Mouse (Mus musculus): Measurements from ENCODE around the gene Asb15. TPM values are rescaled to one million over a fixed set of nuclear protein-coding genes. Genes with fewer than 3 reads are reported as not detected.

Gene Asb15
- polyA plus RNA-seq, 1 experiment from 2014 or later: 0.11 TPM

DNA sequence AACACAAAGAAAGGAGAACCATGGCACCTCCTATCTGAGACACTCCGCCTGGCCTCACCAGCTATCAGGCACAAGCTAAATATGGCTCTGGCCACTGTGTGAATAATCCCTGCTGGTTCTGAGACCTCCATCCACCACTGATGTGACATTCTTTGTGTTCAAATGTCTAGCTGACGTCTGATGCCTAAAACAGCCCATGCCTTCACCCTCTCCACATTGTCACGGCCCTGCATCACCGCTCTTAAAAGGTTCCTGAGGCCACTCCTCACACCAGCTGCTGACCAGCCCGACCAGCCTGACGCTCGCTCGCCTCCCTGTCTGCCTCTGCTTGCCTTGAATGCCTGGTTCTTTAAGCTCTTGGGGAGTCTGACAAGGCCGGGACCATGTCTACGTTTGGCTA lies 69.6 kb downstream of the Asb15 start, which contains the start of gene Lmod2:
Gene Lmod2, plus strand, starts transcription at position 263 of the 400 bp plus-strand sequence.
- peak; percentile 87 for ATAC-seq (replicated peaks; ENCODE audit: insufficient number of reproducible peaks, low FRiP score, low TSS enrichment)
- peak within 1 kb of the TSS; percentile 96 for H3K27ac ChIP-seq (ENCODE audit: low read depth, low read length)
- peak within 1 kb of the TSS; percentile 77 for H3K9ac ChIP-seq (ENCODE audit: low read depth, low read length)
- H3K36me3 ChIP-seq (ENCODE audit: control insufficient read depth, insufficient read depth, low read length): no peaks in the 10 kb centered on the region
- H3K4me2 ChIP-seq: peak within 1 kb of the TSS; percentile 65
- H3K4me3 ChIP-seq (ENCODE audit: low read depth, low read length): peak within 1 kb of the TSS; percentile 48
- peaks cover 20% of the 10 kb centered on the region for H3K4me1 ChIP-seq (ENCODE audit: control insufficient read depth, insufficient read depth, low read length)
- WGBS (ENCODE audit: insufficient replicate concordance): 32% methylated on average over 10 of the region's 10 CpGs
- H3K27me3 ChIP-seq (ENCODE audit: control insufficient read depth, insufficient read depth, low read length): no peaks in the 10 kb centered on the region
- no peaks in the 10 kb centered on the region for H3K9me3 ChIP-seq (replicated peaks; ENCODE audit: control insufficient read depth, low read length)

DNA sequence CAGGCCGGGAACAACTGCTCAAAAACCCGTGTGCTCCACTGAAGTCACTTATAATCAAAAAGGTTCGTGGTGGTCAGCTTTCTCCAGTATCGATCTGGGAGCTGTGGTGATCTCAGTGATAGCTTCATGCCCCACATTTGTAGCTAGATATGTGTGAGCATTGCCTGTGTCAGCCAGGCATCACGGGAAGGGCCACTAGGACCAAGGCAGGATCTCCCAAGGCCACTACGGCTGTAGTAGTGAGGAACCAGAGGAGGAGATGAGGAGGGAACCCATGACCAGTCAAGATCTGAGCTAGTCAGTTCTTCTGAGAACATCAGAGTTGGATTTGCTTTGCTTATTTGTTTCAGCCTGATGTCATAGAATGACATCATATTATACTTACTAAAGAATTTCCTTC lies 71.2 kb downstream of the Asb15 start:
- Histone ChIP-seq H3K4me1 (ENCODE audit: control insufficient read depth, insufficient read depth, low read length) (peaks cover 20% of the 10 kb centered on the region), H3K4me3 (ENCODE audit: low read depth, low read length) (peak overlapping the region; percentile 48), H3K36me3 (ENCODE audit: control insufficient read depth, insufficient read depth, low read length) (peaks cover 4% of the 10 kb centered on the region; the same call in 1 of the 2 replicates), H3K9me3 (replicated peaks; ENCODE audit: control insufficient read depth, low read length) (no peaks in the 10 kb centered on the region), H3K4me2 (peak overlapping the region; percentile 65), H3K27ac (ENCODE audit: low read depth, low read length) (peak overlapping the region; percentile 96), H3K27me3 (ENCODE audit: control insufficient read depth, insufficient read depth, low read length) (no peaks in the 10 kb centered on the region), H3K9ac (ENCODE audit: low read depth, low read length) (peak overlapping the region; percentile 73)
- no peak for ATAC-seq (replicated peaks; ENCODE audit: insufficient number of reproducible peaks, low FRiP score, low TSS enrichment)
- WGBS (ENCODE audit: insufficient replicate concordance): 55% methylated on average over 6 of the region's 6 CpGs

DNA sequence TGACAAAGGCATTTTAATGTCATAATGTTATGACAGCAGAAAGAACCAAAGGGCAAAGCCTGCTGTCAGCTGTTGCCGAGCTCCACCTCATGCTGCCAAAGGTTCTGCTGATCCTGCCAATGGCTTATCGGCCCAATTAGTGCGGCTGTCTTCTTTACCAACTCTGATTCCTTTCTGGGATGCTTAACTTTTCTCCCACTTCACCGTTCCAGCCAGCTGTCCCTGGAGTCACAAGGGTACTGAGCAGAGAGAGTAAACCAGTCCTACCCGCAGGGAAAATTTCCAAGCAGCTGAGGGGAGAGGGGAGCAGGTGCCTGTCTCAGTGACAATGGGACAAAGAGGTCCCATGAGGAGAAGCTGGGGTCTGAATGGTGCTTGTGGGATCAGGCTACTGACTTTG lies 71.7 kb downstream of the Asb15 start:
- WGBS (ENCODE audit: insufficient replicate concordance): 65% methylated on average over 5 of the region's 5 CpGs
- peak overlapping the region; percentile 48 for H3K4me3 ChIP-seq (ENCODE audit: low read depth, low read length)
- no peak for ATAC-seq (replicated peaks; ENCODE audit: insufficient number of reproducible peaks, low FRiP score, low TSS enrichment)
- peak overlapping the region; percentile 73 for H3K9ac ChIP-seq (ENCODE audit: low read depth, low read length)
- peaks cover 20% of the 10 kb centered on the region for H3K4me1 ChIP-seq (ENCODE audit: control insufficient read depth, insufficient read depth, low read length)
- H3K9me3 ChIP-seq (replicated peaks; ENCODE audit: control insufficient read depth, low read length): no peaks in the 10 kb centered on the region
- H3K36me3 ChIP-seq (ENCODE audit: control insufficient read depth, insufficient read depth, low read length): peaks cover 5% of the 10 kb centered on the region; the same call in 1 of the 2 replicates
- no peaks in the 10 kb centered on the region for H3K27me3 ChIP-seq (ENCODE audit: control insufficient read depth, insufficient read depth, low read length)
- H3K4me2 ChIP-seq: peak overlapping the region; percentile 65
- peak overlapping the region; percentile 96 for H3K27ac ChIP-seq (ENCODE audit: low read depth, low read length)

GRCm38 (mm10) chr6:24600134-24600533 lies 72.2 kb downstream of the Asb15 start:
- H3K4me1 ChIP-seq (ENCODE audit: control insufficient read depth, insufficient read depth, low read length): peaks cover 20% of the 10 kb centered on the region
- H3K27ac ChIP-seq (ENCODE audit: low read depth, low read length): peak overlapping the region; percentile 96
- H3K27me3 ChIP-seq (ENCODE audit: control insufficient read depth, insufficient read depth, low read length): no peaks in the 10 kb centered on the region
- no peaks in the 10 kb centered on the region for H3K9me3 ChIP-seq (replicated peaks; ENCODE audit: control insufficient read depth, low read length)
- 56% methylated on average over 6 of the region's 6 CpGs for WGBS (ENCODE audit: insufficient replicate concordance)
- peaks cover 5% of the 10 kb centered on the region; the same call in 1 of the 2 replicates for H3K36me3 ChIP-seq (ENCODE audit: control insufficient read depth, insufficient read depth, low read length)
- peak overlapping the region; percentile 73 for H3K9ac ChIP-seq (ENCODE audit: low read depth, low read length)
- peak overlapping the region; percentile 65 for H3K4me2 ChIP-seq
- ATAC-seq (replicated peaks; ENCODE audit: insufficient number of reproducible peaks, low FRiP score, low TSS enrichment): no peak
- H3K4me3 ChIP-seq (ENCODE audit: low read depth, low read length): peak overlapping the region; percentile 48

- 68% methylated on average over 4 of the region's 4 CpGs for WGBS (ENCODE audit: insufficient replicate concordance)
- Histone ChIP-seq H3K9ac (ENCODE audit: low read depth, low read length) (peak overlapping the region; percentile 73), H3K4me2 (peak overlapping the region; percentile 65), H3K9me3 (replicated peaks; ENCODE audit: control insufficient read depth, low read length) (no peaks in the 10 kb centered on the region), H3K4me3 (ENCODE audit: low read depth, low read length) (peak overlapping the region; percentile 48), H3K4me1 (ENCODE audit: control insufficient read depth, insufficient read depth, low read length) (peaks cover 20% of the 10 kb centered on the region), H3K36me3 (ENCODE audit: control insufficient read depth, insufficient read depth, low read length) (peaks cover 5% of the 10 kb centered on the region; the same call in 1 of the 2 replicates), H3K27ac (ENCODE audit: low read depth, low read length) (peak overlapping the region; percentile 96; the same call in 1 of the 2 replicates), H3K27me3 (ENCODE audit: control insufficient read depth, insufficient read depth, low read length) (no peaks in the 10 kb centered on the region)
- no peak for ATAC-seq (replicated peaks; ENCODE audit: insufficient number of reproducible peaks, low FRiP score, low TSS enrichment)
Observed at GRCm38 (mm10) chr6:24600726-24601125, 72.8 kb downstream of the Asb15 start.

- peak overlapping the region; percentile 48; the same call in 1 of the 2 replicates for H3K4me3 ChIP-seq (ENCODE audit: low read depth, low read length)
- WGBS (ENCODE audit: insufficient replicate concordance): 0% methylated on average over 1 of the region's 1 CpGs
- peak overlapping the region; percentile 35; the same call in 1 of the 2 replicates for H3K27ac ChIP-seq (ENCODE audit: low read depth, low read length)
- H3K9ac ChIP-seq (ENCODE audit: low read depth, low read length): no peak overlapping the region
- H3K4me2 ChIP-seq: peak overlapping the region; percentile 65
- H3K36me3 ChIP-seq (ENCODE audit: control insufficient read depth, insufficient read depth, low read length): peaks cover 5% of the 10 kb centered on the region; the same call in 1 of the 2 replicates
- no peak for ATAC-seq (replicated peaks; ENCODE audit: insufficient number of reproducible peaks, low FRiP score, low TSS enrichment)
- H3K9me3 ChIP-seq (replicated peaks; ENCODE audit: control insufficient read depth, low read length): no peaks in the 10 kb centered on the region
- no peaks in the 10 kb centered on the region for H3K27me3 ChIP-seq (ENCODE audit: control insufficient read depth, insufficient read depth, low read length)
- peaks cover 20% of the 10 kb centered on the region for H3K4me1 ChIP-seq (ENCODE audit: control insufficient read depth, insufficient read depth, low read length)
Observed at GRCm38 (mm10) chr6:24601668-24602067, 73.7 kb downstream of the Asb15 start.

DNA sequence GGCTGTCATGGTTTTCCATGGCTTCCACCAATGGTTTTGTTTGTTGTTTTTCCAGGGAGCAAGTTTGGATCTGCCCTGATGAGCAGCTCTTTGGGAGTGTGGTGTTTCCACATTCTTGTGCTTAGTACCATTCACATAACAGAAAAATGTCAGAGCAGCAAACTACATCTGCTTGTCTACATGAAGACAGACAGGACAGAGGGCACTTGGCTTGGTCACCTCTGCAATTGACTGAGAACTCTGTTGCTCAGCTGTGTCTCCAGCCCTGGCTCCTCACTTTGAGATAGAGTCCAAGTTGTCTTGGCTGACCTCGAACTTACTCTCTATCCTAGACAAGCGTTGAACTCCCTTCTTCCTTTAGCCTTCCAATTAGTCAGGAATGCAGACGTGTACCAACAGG lies 74.4 kb downstream of the Asb15 start:
- Histone ChIP-seq H3K27ac (ENCODE audit: low read depth, low read length) (no peak overlapping the region), H3K36me3 (ENCODE audit: control insufficient read depth, insufficient read depth, low read length) (peaks cover 7% of the 10 kb centered on the region; the same call in 1 of the 2 replicates), H3K4me3 (ENCODE audit: low read depth, low read length) (no peak overlapping the region), H3K9ac (ENCODE audit: low read depth, low read length) (no peak overlapping the region), H3K4me1 (ENCODE audit: control insufficient read depth, insufficient read depth, low read length) (peaks cover 20% of the 10 kb centered on the region), H3K9me3 (replicated peaks; ENCODE audit: control insufficient read depth, low read length) (no peaks in the 10 kb centered on the region), H3K27me3 (ENCODE audit: control insufficient read depth, insufficient read depth, low read length) (no peaks in the 10 kb centered on the region), H3K4me2 (peak overlapping the region; percentile 65)
- ATAC-seq (replicated peaks; ENCODE audit: insufficient number of reproducible peaks, low FRiP score, low TSS enrichment): no peak
- WGBS (ENCODE audit: insufficient replicate concordance): 60% methylated on average over 3 of the region's 3 CpGs

GRCm38 (mm10) chr6:24602993-24603392 lies 75.0 kb downstream of the Asb15 start:
- Histone ChIP-seq H3K9ac (ENCODE audit: low read depth, low read length) (no peak overlapping the region), H3K4me1 (ENCODE audit: control insufficient read depth, insufficient read depth, low read length) (peaks cover 20% of the 10 kb centered on the region), H3K9me3 (replicated peaks; ENCODE audit: control insufficient read depth, low read length) (no peaks in the 10 kb centered on the region), H3K36me3 (ENCODE audit: control insufficient read depth, insufficient read depth, low read length) (peaks cover 9% of the 10 kb centered on the region; the same call in 1 of the 2 replicates), H3K4me3 (ENCODE audit: low read depth, low read length) (no peak overlapping the region), H3K27ac (ENCODE audit: low read depth, low read length) (no peak overlapping the region), H3K27me3 (ENCODE audit: control insufficient read depth, insufficient read depth, low read length) (no peaks in the 10 kb centered on the region), H3K4me2 (no peak overlapping the region)
- no peak for ATAC-seq (replicated peaks; ENCODE audit: insufficient number of reproducible peaks, low FRiP score, low TSS enrichment)
- 82% methylated on average over 5 of the region's 5 CpGs for WGBS (ENCODE audit: insufficient replicate concordance)

GRCm38 (mm10) chr6:24604289-24604688 lies 76.3 kb downstream of the Asb15 start:
- Histone ChIP-seq H3K36me3 (ENCODE audit: control insufficient read depth, insufficient read depth, low read length) (peaks cover 9% of the 10 kb centered on the region; the same call in 1 of the 2 replicates), H3K27ac (ENCODE audit: low read depth, low read length) (no peak overlapping the region), H3K4me3 (ENCODE audit: low read depth, low read length) (no peak overlapping the region), H3K9ac (ENCODE audit: low read depth, low read length) (no peak overlapping the region), H3K4me1 (ENCODE audit: control insufficient read depth, insufficient read depth, low read length) (peaks cover 20% of the 10 kb centered on the region), H3K4me2 (no peak overlapping the region), H3K9me3 (replicated peaks; ENCODE audit: control insufficient read depth, low read length) (no peaks in the 10 kb centered on the region), H3K27me3 (ENCODE audit: control insufficient read depth, insufficient read depth, low read length) (no peaks in the 10 kb centered on the region)
- ATAC-seq (replicated peaks; ENCODE audit: insufficient number of reproducible peaks, low FRiP score, low TSS enrichment): no peak
- 86% methylated on average over 7 of the region's 7 CpGs for WGBS (ENCODE audit: insufficient replicate concordance)

Measured in heart, embryonic 11.5 days (tissue).